26 mouse cellular contexts compared by ENCODE assay signal in genomic region chr13:97320756-97321155, GRCm38 (mm10).
DNase-seq lines count a peak whose midpoint lies in the region; ATAC-seq and TF ChIP-seq lines count a peak whose summit lies in the region.
"Had no signal": no experiment of that assay in that cellular context is flagged by ENCODE, and none has a peak within 500 bp of the region (broad histone marks: within the 10 kb centered on the region; RNA-seq: fewer than 3 reads in every experiment).

No protein-coding gene starts in this region.

- peaks cover 3% of the 10 kb centered on the region for H3K4me1 ChIP-seq in forebrain, embryonic 11.5 days (replicated peaks; ENCODE audit: control insufficient read depth, insufficient read depth, low read length)
- H3K4me1 ChIP-seq in forebrain, embryonic 15.5 days, result no peaks in the 10 kb centered on the region
- peaks cover 7% of the 10 kb centered on the region for H3K4me1 ChIP-seq in heart, embryonic 16.5 days (ENCODE audit: control insufficient read depth, insufficient read depth, low read length)
- no peaks in the 10 kb centered on the region for H3K4me1 ChIP-seq in liver, postnatal 0 days (ENCODE audit: insufficient read depth)
- peaks cover 4% of the 10 kb centered on the region; the same call in 1 of the 2 replicates for H3K4me1 ChIP-seq in liver, embryonic 12.5 days
- H3K4me1 ChIP-seq: liver, embryonic 15.5 days; stomach, embryonic 15.5 days had no signal

- H3K4me2 ChIP-seq in forebrain, embryonic 11.5 days (ENCODE audit: low read depth, low read length, severe bottlenecking), result no peak overlapping the region
- no peak overlapping the region for H3K4me2 ChIP-seq in forebrain, embryonic 15.5 days (replicated peaks)
- no peak overlapping the region for H3K4me2 ChIP-seq in heart, embryonic 16.5 days (ENCODE audit: low read depth, low read length)
- H3K4me2 ChIP-seq in liver, postnatal 0 days (ENCODE audit: low read depth, low read length), result no peak overlapping the region
- no peak overlapping the region for H3K4me2 ChIP-seq in liver, embryonic 12.5 days
- H3K4me2 ChIP-seq: hindbrain, embryonic 13.5 days; limb, embryonic 13.5 days; liver, embryonic 15.5 days; stomach, embryonic 15.5 days had no signal

- no peaks in the 10 kb centered on the region for H3K9me3 ChIP-seq in forebrain, embryonic 11.5 days (ENCODE audit: control insufficient read depth, low read length)
- H3K9me3 ChIP-seq in forebrain, embryonic 15.5 days, result no peaks in the 10 kb centered on the region
- H3K9me3 ChIP-seq in heart, embryonic 16.5 days (replicated peaks; ENCODE audit: control insufficient read depth, low read length), result no peaks in the 10 kb centered on the region
- no peaks in the 10 kb centered on the region for H3K9me3 ChIP-seq in liver, postnatal 0 days (ENCODE audit: low read length)
- H3K9me3 ChIP-seq in liver, embryonic 12.5 days (replicated peaks), result no peaks in the 10 kb centered on the region
- H3K9me3 ChIP-seq: forebrain, embryonic 10.5 days; heart, embryonic 10.5 days; hindbrain, embryonic 13.5 days; limb, embryonic 13.5 days; liver, embryonic 15.5 days; stomach, embryonic 15.5 days had no signal

- intact Hi-C loops in heart, postnatal 36 days (cut with DNase I), result loop anchor here (2.0 kb wide), 1 partner anchor 24 kb away; no protein-coding TSS in a partner anchor

- no peak for TF ChIP-seq EP300 in liver, postnatal 0 days (IDR thresholded peaks at IDR 0.05; ENCODE audit: low read depth)

- no peak for TF ChIP-seq CTCF in liver, postnatal 0 days (IDR thresholded peaks at IDR 0.05; ENCODE audit: low read depth)

- H3K36me3 ChIP-seq in forebrain, embryonic 11.5 days (ENCODE audit: control insufficient read depth, insufficient read depth, low read length), result no peaks in the 10 kb centered on the region; the same call in 1 of the 2 replicates
- no peaks in the 10 kb centered on the region for H3K36me3 ChIP-seq in forebrain, embryonic 15.5 days
- H3K36me3 ChIP-seq in heart, embryonic 16.5 days (ENCODE audit: control insufficient read depth, insufficient read depth), result no peaks in the 10 kb centered on the region
- H3K36me3 ChIP-seq in liver, postnatal 0 days (replicated peaks; ENCODE audit: insufficient read depth, low read length), result no peaks in the 10 kb centered on the region
- H3K36me3 ChIP-seq in liver, embryonic 12.5 days, result no peaks in the 10 kb centered on the region
- H3K36me3 ChIP-seq: forebrain, embryonic 10.5 days; G1E; heart, embryonic 10.5 days; hindbrain, embryonic 13.5 days; limb, embryonic 13.5 days; liver, embryonic 15.5 days; stomach, embryonic 15.5 days had no signal

- peak; percentile 21 for DNase-seq in forebrain, embryonic 11.5 days (ENCODE audit: low spot score)
- DNase-seq in heart, postnatal 36 days, result no peak
- DNase-seq in liver, postnatal 0 days, result no peak
- DNase-seq in ES-CJ7 (ENCODE audit: low read depth, low spot score), result peak; percentile 85
- no peak for DNase-seq in retina, embryonic 14.5 days (ENCODE audit: low spot score)
- DNase-seq: adrenal gland, adult 8-10 months; cerebellum, adult 18-20 months; cerebellum, postnatal 14 days; gastrocnemius, postnatal 36 days; kidney, adult 9 months; kidney, postnatal 4 days; lung, postnatal 36 days; midbrain, embryonic 14.5 days; thymus, postnatal 25 days had no signal

- WGBS in forebrain, embryonic 11.5 days, result 35% methylated on average over 2 of the region's 4 CpGs
- 24% methylated on average over 3 of the region's 4 CpGs for WGBS in forebrain, embryonic 15.5 days
- WGBS in heart, embryonic 16.5 days, result 12% methylated on average over 2 of the region's 4 CpGs
- 25% methylated on average over 3 of the region's 4 CpGs for WGBS in liver, postnatal 0 days (ENCODE audit: insufficient replicate concordance)
- WGBS in liver, embryonic 12.5 days (ENCODE audit: insufficient replicate concordance), result 22% methylated on average over 2 of the region's 4 CpGs

- H3K27ac ChIP-seq in forebrain, embryonic 11.5 days (ENCODE audit: low read depth, low read length), result no peak overlapping the region
- no peak overlapping the region for H3K27ac ChIP-seq in forebrain, embryonic 15.5 days (replicated peaks)
- H3K27ac ChIP-seq in heart, embryonic 16.5 days (ENCODE audit: low read length), result peak overlapping the region; percentile 73
- H3K27ac ChIP-seq in liver, postnatal 0 days (ENCODE audit: low read depth), result peak overlapping the region; percentile 34; the same call in 1 of the 2 replicates
- H3K27ac ChIP-seq in liver, embryonic 12.5 days, result no peak overlapping the region
- H3K27ac ChIP-seq: hindbrain, embryonic 13.5 days; limb, embryonic 13.5 days; liver, embryonic 15.5 days; stomach, embryonic 15.5 days had no signal

- no peak for ATAC-seq in forebrain, embryonic 11.5 days (replicated peaks; ENCODE audit: low FRiP score)
- ATAC-seq in forebrain, embryonic 15.5 days (replicated peaks), result no peak
- 0 out of 2 replicates have a peak, but pooled peaks have one; percentile 33 for ATAC-seq in heart, embryonic 16.5 days (replicated peaks; ENCODE audit: extremely low read depth, insufficient read depth, low FRiP score)
- ATAC-seq in liver, postnatal 0 days, result no peak
- ATAC-seq in liver, embryonic 12.5 days, result no peak
- ATAC-seq: activated CD4-positive, CD25-positive, alpha-beta regulatory T cell, adult 4 months; Patski had no signal

- no peaks in the 10 kb centered on the region for H3K27me3 ChIP-seq in forebrain, embryonic 11.5 days (ENCODE audit: control insufficient read depth, insufficient read depth, low read length)
- H3K27me3 ChIP-seq in forebrain, embryonic 15.5 days, result no peaks in the 10 kb centered on the region
- no peaks in the 10 kb centered on the region for H3K27me3 ChIP-seq in heart, embryonic 16.5 days (ENCODE audit: control insufficient read depth, insufficient read depth, low read length)
- no peaks in the 10 kb centered on the region for H3K27me3 ChIP-seq in liver, postnatal 0 days (ENCODE audit: insufficient read depth, low read length)
- no peaks in the 10 kb centered on the region for H3K27me3 ChIP-seq in liver, embryonic 12.5 days (replicated peaks)
- H3K27me3 ChIP-seq: hindbrain, embryonic 13.5 days; limb, embryonic 13.5 days; liver, embryonic 15.5 days; Patski; stomach, embryonic 15.5 days had no signal

- no peak overlapping the region for H3K4me3 ChIP-seq in forebrain, embryonic 11.5 days (ENCODE audit: low read depth, low read length)
- no peak overlapping the region for H3K4me3 ChIP-seq in forebrain, embryonic 15.5 days
- no peak overlapping the region for H3K4me3 ChIP-seq in heart, embryonic 16.5 days (ENCODE audit: low read length)
- no peak overlapping the region for H3K4me3 ChIP-seq in liver, postnatal 0 days (ENCODE audit: low read depth, low read length)
- no peak overlapping the region for H3K4me3 ChIP-seq in liver, embryonic 12.5 days
- H3K4me3 ChIP-seq: forebrain, embryonic 10.5 days; heart, embryonic 10.5 days; hindbrain, embryonic 13.5 days; limb, embryonic 13.5 days; liver, embryonic 15.5 days; stomach, embryonic 15.5 days had no signal

- H3K9ac ChIP-seq in forebrain, embryonic 11.5 days (ENCODE audit: low read length), result no peak overlapping the region
- no peak overlapping the region for H3K9ac ChIP-seq in forebrain, embryonic 15.5 days (replicated peaks)
- H3K9ac ChIP-seq in heart, embryonic 16.5 days (ENCODE audit: low read length), result no peak overlapping the region
- H3K9ac ChIP-seq in liver, postnatal 0 days (replicated peaks), result no peak overlapping the region
- no peak overlapping the region for H3K9ac ChIP-seq in liver, embryonic 12.5 days
- H3K9ac ChIP-seq: hindbrain, embryonic 13.5 days; limb, embryonic 13.5 days; liver, embryonic 15.5 days; stomach, embryonic 15.5 days had no signal

Comparison
In these comparisons a context has a peak if more than half of its experiments do, and no peak if none do; other contexts are left out.
1. H3K27ac ChIP-seq: peak in heart, embryonic 16.5 days (single experiment) and liver, postnatal 0 days (single experiment); none in forebrain, embryonic 11.5 days (single experiment), forebrain, embryonic 15.5 days (single experiment) and liver, embryonic 12.5 days (single experiment).
2. DNase-seq: peak in forebrain, embryonic 11.5 days (single experiment) and ES-CJ7 (single experiment); none in heart, postnatal 36 days (0 of 2), liver, postnatal 0 days (single experiment) and retina, embryonic 14.5 days (single experiment).